Mouse (Mus musculus) embryonic facial prominence, embryonic 11.5 days (tissue): Measurements from ENCODE around the gene Tst. TPM values are rescaled to one million over a fixed set of nuclear protein-coding genes. Genes with fewer than 3 reads are reported as not detected.

Source experiments
- ATAC-seq: fragments of 200-750 bp; cut with Nextera tagmentation; replicated peaks from 2 replicates; pipeline ENCODE4 v1.8.0; 2017; ENCODE audit warnings: low read depth; ENCODE audit not compliant: insufficient number of reproducible peaks, low FRiP score, low TSS enrichment
- DNase-seq: peaks from one replicate; pipeline ENCODE4 v3.0.0-alpha.2; 2015; ENCODE audit warnings: low spot score
- H3K27ac ChIP-seq: fragments of 300-500 bp; sonication (generic); replicated peaks from 2 replicates; pipeline ENCODE4 v1.5.1; 2014; ENCODE audit warnings: mild to moderate bottlenecking, low read depth, low read length, control low read depth
- H3K27me3 ChIP-seq: fragments of 300-500 bp; sonication (generic); 2 replicates; pipeline ENCODE4 v1.6.1; 2014; ENCODE audit warnings: mild to moderate bottlenecking, low read length, moderate library complexity, mixed read lengths; ENCODE audit not compliant: control insufficient read depth, insufficient read depth
- H3K36me3 ChIP-seq: fragments of 300-500 bp; sonication (generic); replicated peaks from 2 replicates; pipeline ENCODE4 v1.6.1; 2014; ENCODE audit warnings: low read depth, mild to moderate bottlenecking, low read length, moderate library complexity, mixed read lengths; ENCODE audit not compliant: control insufficient read depth, insufficient read depth
- H3K4me1 ChIP-seq: fragments of 300-500 bp; sonication (generic); 2 replicates; pipeline ENCODE4 v1.6.1; 2014; ENCODE audit warnings: low read length, mixed read lengths; ENCODE audit not compliant: control insufficient read depth, insufficient read depth
- H3K4me2 ChIP-seq: fragments of 300-500 bp; sonication (generic); 2 replicates; pipeline ENCODE4 v1.6.1; 2014; ENCODE audit warnings: low read depth, mild to moderate bottlenecking, control low read depth, low read length, moderate library complexity
- H3K4me3 ChIP-seq: fragments of 300-500 bp; sonication (generic); 2 replicates; pipeline ENCODE4 v1.5.1; 2014; ENCODE audit warnings: low read depth, low read length, control low read depth
- H3K9ac ChIP-seq: fragments of 300-500 bp; sonication (generic); replicated peaks from 2 replicates; pipeline ENCODE4 v1.6.1; 2014; ENCODE audit warnings: mild to moderate bottlenecking, control low read depth, low read length
- H3K9me3 ChIP-seq: fragments of 300-500 bp; sonication (generic); replicated peaks from 2 replicates; pipeline ENCODE4 v1.6.1; 2016; ENCODE audit warnings: mild to moderate bottlenecking, low read length, inconsistent platforms, mixed read lengths; ENCODE audit not compliant: control insufficient read depth
- WGBS: fragments of 180-500 bp; shearing (Covaris S2); extraction: QIAGEN DNeasy Blood & Tissue Kit; methylation state at CpG from one replicate; pipeline ENCODE4 v1.1.7; 2014; 5-methylcytosine and 5-hydroxymethylcytosine counted together
- polyA plus RNA-seq: library from polyadenylated mRNA; unstranded; fragments of >200 nt; fragmentation: Nextera tagmentation; extraction: Ambion mirVana; gene quantifications from 2 replicates; pipeline ENCODE4 v1.2.1, GENCODE M21; 2014

The Tst gene
- polyA plus RNA-seq, 1 experiment from 2014 or later, result 9.7 TPM

DNA sequence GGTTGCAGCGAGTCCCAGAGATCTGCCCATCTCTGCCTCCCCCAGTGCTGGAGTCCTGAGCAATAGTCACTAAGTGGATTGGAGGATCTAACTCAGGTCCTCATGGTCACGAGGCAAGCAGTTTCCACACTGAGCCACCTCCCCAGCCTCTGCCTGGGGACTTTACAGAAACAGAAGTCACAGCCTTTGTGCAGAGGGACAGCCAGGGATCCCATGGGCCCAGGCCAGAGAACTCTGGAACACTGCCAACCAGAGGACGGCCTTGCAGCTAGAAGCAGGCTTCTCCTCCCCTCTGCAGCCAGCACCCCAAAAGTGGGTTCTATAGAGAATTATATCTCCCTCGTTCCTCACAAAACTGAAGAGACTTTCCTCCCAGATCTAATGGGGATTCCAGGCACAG, 3.8 kb downstream of the Tst start:
- no peaks in the 10 kb centered on the region for H3K27me3 ChIP-seq
- H3K4me3 ChIP-seq, result no peak overlapping the region
- 75% methylated on average over 4 of the region's 4 CpGs for WGBS
- H3K36me3 ChIP-seq, result no peaks in the 10 kb centered on the region
- DNase-seq, result no peak
- no peak overlapping the region for H3K27ac ChIP-seq
- no peak overlapping the region for H3K9ac ChIP-seq
- H3K4me2 ChIP-seq, result no peak overlapping the region
- no peaks in the 10 kb centered on the region for H3K9me3 ChIP-seq
- ATAC-seq, result no peak
- H3K4me1 ChIP-seq, result no peaks in the 10 kb centered on the region; the same call in 1 of the 2 replicates

DNA sequence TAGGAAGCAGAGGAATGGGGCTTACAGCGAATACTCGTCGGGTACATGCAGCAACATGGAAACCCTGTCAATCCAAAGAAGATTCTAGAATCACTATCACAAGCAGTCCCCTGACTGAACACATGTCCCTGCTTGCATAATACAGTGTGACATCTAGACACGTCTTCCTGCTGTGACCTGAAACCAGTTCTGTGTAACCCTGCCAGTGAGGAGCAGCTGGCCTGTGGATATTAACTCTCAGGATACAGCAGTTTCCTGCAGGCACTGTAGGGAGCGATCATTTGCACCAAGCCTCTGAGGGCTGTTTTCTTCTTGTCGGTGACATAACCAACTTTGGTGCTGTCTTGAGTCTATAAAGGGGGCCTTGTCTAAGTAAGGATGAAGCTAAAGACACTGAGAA, 4.4 kb downstream of the Tst start:
- Histone ChIP-seq H3K9ac (no peak overlapping the region), H3K4me3 (no peak overlapping the region), H3K9me3 (no peaks in the 10 kb centered on the region), H3K4me1 (no peaks in the 10 kb centered on the region; the same call in 1 of the 2 replicates), H3K27ac (no peak overlapping the region), H3K27me3 (no peaks in the 10 kb centered on the region), H3K36me3 (no peaks in the 10 kb centered on the region), H3K4me2 (no peak overlapping the region)
- DNase-seq (no peak), ATAC-seq (no peak)
- 79% methylated on average over 6 of the region's 6 CpGs for WGBS

DNA sequence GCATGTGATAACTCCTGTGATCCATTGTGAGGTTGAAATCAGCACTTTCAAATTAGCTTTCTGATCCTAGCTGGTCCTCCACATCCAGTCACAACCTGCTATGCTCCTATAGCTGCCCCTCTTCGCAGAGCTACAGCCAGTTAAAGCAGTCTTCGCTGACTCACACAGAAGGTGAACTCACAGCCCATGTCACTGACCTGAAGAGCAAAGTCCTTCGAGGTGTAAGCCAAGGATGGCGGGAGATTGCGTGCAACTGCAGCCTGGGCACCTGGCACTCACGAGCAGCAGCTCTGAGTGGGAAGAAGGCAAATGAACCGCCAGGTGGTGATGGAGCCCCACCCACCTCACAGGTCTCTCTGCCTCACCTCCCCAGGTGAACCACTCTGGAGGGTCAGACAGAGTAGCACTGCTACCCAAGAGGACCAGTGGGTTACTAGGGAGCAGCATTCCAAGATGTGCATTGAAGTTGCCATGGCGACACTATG, 10.2 kb downstream of the Tst start, which contains the start of gene Tex33:
TSS of gene Tex33 (minus strand) at position 435 of the 485 bp plus-strand sequence.
- ATAC-seq (no peak; the same call in 1 of the 2 replicates), DNase-seq (no peak)
- H3K4me2 ChIP-seq, result no peak within 1 kb of the TSS
- H3K9me3 ChIP-seq, result no peaks in the 10 kb centered on the region
- no peaks in the 10 kb centered on the region for H3K27me3 ChIP-seq
- H3K36me3 ChIP-seq, result no peaks in the 10 kb centered on the region
- no peak within 1 kb of the TSS for H3K4me3 ChIP-seq
- no peaks in the 10 kb centered on the region for H3K4me1 ChIP-seq
- H3K9ac ChIP-seq, result no peak within 1 kb of the TSS
- 81% methylated on average over 8 of the region's 8 CpGs for WGBS
- H3K27ac ChIP-seq, result no peak within 1 kb of the TSS

DNA sequence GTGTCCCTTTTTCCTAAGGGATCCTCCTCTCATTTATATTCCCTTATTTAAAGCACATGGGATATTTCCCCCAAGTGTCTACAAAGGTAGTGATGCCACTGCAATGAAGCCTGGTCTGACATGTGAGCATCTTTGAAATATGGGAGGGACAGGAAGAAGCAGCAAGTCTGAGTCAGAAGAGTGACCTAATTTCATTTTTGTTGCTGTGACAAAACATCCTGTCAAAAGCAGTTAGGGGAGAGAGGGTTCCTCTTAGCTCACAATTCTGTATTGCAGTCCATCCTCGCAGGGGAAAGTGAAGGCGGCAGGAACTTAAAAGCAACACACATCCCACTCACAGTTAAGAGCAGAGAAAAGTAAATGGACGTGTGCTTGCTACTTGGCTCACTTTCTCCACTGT, 14.9 kb downstream of the Tst start:
- WGBS, result 80% methylated on average over 3 of the region's 3 CpGs
- Histone ChIP-seq H3K27ac (no peak overlapping the region), H3K9ac (no peak overlapping the region), H3K27me3 (no peaks in the 10 kb centered on the region), H3K4me3 (no peak overlapping the region), H3K9me3 (no peaks in the 10 kb centered on the region), H3K36me3 (no peaks in the 10 kb centered on the region), H3K4me2 (no peak overlapping the region), H3K4me1 (no peaks in the 10 kb centered on the region)
- DNase-seq (no peak), ATAC-seq (no peak)

DNA sequence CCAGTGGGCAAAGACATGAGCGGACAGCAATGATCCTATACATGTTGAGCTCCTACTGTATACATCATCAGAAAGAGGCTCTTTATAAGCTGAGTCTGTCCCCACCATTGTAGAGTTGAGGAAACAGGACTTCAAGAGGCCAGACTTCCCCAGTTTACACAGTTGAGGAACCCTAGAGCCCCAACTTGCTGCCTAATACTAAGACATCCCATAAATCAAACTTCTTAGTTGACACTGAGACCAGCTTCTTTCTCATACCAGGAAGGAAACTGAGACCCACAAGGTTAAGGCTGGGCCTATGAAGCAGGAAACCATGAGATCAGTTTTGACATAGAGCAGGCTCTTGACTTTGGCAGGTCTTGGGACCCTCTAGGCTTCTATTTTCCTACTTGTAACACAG, 20.1 kb downstream of the Tst start:
- 90% methylated on average over 1 of the region's 1 CpGs for WGBS
- no peak overlapping the region for H3K4me2 ChIP-seq

DNA sequence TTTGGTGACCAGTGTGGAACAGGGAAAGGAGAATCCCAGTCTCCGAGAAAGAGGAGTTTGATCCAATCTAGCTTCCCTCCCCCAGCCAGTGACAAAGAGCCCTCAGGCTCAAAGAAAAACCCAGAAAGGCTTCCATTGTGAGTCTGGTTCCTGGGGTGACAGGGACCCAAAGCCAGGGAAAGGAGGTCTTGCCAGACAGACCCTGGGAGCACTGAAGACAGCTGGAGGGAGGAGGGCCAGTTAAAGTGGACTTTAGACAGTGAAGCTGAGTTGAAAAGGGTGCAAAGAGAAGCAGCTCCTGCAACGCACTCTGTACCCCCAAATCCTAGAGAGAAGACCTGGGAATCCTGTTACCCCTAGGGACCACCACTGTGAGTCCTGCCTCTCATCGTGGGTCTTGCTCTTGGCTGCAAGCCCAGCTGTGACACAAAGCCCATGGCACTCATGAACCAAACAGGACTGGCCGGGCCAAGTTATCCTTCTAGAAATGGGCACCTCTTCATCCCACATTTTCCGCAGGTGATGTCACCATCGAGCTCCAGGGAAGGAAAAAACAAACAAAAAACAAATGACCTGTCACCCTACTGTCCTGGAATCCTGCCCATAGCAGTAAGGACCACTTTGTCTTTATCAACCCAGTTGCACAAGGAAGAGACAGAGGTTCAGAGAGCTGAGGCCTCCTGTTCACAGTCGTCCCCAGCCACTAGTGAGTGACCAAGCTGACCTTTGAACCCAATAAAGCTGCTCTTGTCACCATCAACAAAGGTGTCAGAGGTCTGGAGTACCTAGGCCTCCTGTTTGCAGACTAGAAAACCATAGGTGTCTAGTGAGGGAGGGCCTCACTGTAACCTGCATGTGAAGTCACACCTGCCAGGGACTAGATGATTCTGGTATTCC, 21.2 kb downstream of the Tst start:
- Histone ChIP-seq H3K27ac (no peak overlapping the region), H3K4me3 (no peak overlapping the region), H3K9me3 (no peaks in the 10 kb centered on the region), H3K4me2 (no peak overlapping the region), H3K36me3 (no peaks in the 10 kb centered on the region), H3K27me3 (no peaks in the 10 kb centered on the region), H3K9ac (no peak overlapping the region), H3K4me1 (no peaks in the 10 kb centered on the region)
- ATAC-seq, result no peak
- 70% methylated on average over 7 of the region's 7 CpGs for WGBS
- DNase-seq, result no peak

More for the DNA sequence above, 20.1 kb downstream of the Tst start:
- DNase-seq (no peak), ATAC-seq (no peak)
- Histone ChIP-seq H3K4me1 (no peaks in the 10 kb centered on the region), H3K9ac (no peak overlapping the region), H3K36me3 (no peaks in the 10 kb centered on the region), H3K4me3 (no peak overlapping the region), H3K9me3 (no peaks in the 10 kb centered on the region), H3K27ac (no peak overlapping the region), H3K27me3 (no peaks in the 10 kb centered on the region)

DNA sequence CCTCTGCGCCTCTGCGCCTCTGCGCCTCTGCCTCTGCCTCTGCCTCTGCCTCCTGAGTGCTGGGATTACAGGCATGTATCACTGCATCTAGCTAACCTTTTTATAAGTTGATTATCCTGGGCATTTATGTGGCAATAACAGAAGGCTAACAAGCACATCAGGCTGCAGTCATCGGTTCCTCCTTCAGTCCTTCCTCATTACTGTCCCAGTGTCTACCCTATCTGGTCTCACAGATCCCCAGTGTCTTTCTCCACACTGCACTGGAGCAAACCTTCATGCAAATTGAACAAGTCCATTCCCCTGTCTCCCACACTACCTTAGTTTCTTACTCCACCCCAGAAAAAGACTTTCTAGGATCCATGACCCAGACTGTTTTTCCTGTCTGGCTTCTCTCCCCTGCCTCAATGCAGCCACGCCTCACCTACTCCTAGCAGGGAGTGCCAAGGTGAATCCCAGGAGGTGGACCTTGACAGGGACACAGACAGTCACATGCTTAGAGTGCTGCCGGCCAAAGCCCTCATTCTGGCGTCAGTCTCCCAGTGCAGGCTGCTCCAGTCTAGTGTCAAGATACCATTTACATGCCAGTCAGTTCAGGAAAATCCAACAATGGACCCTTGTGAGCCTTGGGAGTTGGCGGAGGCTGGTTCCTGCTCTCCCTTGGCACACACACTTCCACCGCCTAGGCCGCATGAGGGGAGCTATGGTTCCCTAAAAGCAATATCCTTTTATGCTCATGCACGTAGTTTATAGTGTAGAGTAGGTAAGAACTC, 22.1 kb downstream of the Tst start:
- Histone ChIP-seq H3K9ac (no peak overlapping the region), H3K4me2 (no peak overlapping the region), H3K27ac (no peak overlapping the region), H3K36me3 (no peaks in the 10 kb centered on the region), H3K9me3 (no peaks in the 10 kb centered on the region), H3K27me3 (no peaks in the 10 kb centered on the region), H3K4me1 (no peaks in the 10 kb centered on the region), H3K4me3 (no peak overlapping the region)
- DNase-seq (no peak), ATAC-seq (no peak)
- WGBS, result 67% methylated on average over 11 of the region's 11 CpGs

DNA sequence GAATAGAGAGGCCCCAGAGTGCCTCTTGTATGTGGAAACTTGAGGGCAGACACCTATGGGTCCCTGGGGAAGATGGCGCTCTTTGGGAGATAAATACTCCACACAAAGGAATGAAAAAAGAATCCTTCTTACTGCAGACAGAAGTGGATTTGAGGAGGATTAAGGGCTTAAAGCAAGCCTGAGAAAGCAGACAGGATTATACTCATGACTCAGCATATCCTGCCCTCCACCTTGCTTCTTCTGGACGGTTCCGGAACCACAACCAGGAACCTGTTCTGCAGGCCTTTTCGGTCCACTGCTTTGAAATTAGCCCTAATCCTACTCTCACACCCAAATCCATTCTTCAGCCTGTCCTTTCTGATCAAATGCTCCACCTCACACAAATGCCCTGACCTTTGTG, 23.6 kb downstream of the Tst start:
- no peak overlapping the region for H3K27ac ChIP-seq
- H3K27me3 ChIP-seq, result no peaks in the 10 kb centered on the region
- H3K9me3 ChIP-seq, result no peaks in the 10 kb centered on the region
- H3K36me3 ChIP-seq, result no peaks in the 10 kb centered on the region
- H3K4me1 ChIP-seq, result no peaks in the 10 kb centered on the region
- ATAC-seq, result no peak
- no peak overlapping the region for H3K4me2 ChIP-seq
- H3K4me3 ChIP-seq, result no peak overlapping the region
- 86% methylated on average over 4 of the region's 4 CpGs for WGBS
- no peak for DNase-seq
- H3K9ac ChIP-seq, result no peak overlapping the region
